Mouse (Mus musculus) neutrophil, adult 5-6 weeks (primary cell): ENCODE measurements at regions not wholly inside any gene's neighbourhood (a gene's known extent, or its start where the extent isn't known, plus 50 kb on each side); places are given as distances from the start of the nearest gene placed in this dataset.

Source experiments
- ATAC-seq: fragments of 151-379, 151-347 bp; 2 replicates; pipeline ENCODE4 v1.8.0; 2017; ENCODE audit warnings: mild to moderate bottlenecking, moderate TSS enrichment; ENCODE audit not compliant: insufficient number of reproducible peaks, poor library complexity, low FRiP score, severe bottlenecking; ENCODE audit errors: extremely low read depth

DNA sequence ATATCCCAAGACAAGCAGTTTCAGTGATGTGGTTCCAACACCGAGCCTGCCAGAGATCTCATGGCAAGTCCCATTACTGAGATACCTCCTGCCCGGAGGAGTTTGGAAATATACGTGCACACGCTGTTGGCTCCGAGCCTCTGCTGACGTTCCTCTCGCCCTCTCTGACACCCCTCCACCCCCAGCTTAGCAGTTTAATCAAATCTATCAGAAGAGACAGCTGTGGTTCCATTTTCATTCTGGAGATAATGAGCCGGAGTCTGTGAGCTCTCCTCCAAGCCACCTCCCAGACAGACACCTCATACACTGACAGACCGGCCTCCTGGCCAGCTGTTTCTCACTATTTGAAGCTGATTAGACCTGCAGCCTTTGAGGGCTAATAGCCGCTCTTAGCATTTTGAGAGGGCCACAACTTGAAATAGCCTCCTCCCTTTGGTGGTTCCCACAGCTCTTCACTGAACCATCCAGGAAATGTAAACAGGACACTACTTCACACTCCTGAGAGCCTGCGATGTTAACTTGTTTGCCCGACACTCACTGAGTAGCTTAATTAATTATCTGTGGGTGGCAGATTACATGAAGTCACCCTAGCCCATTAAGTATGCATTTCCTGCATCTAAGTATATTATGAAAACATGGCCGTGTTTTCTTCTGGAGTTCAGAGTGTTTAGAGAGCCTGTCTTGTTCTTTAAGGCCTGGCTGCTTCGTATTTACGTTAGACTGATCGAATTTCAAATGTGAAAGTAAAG, 180.3 kb upstream of the Lrig3 start:
- ATAC-seq = no peak

DNA sequence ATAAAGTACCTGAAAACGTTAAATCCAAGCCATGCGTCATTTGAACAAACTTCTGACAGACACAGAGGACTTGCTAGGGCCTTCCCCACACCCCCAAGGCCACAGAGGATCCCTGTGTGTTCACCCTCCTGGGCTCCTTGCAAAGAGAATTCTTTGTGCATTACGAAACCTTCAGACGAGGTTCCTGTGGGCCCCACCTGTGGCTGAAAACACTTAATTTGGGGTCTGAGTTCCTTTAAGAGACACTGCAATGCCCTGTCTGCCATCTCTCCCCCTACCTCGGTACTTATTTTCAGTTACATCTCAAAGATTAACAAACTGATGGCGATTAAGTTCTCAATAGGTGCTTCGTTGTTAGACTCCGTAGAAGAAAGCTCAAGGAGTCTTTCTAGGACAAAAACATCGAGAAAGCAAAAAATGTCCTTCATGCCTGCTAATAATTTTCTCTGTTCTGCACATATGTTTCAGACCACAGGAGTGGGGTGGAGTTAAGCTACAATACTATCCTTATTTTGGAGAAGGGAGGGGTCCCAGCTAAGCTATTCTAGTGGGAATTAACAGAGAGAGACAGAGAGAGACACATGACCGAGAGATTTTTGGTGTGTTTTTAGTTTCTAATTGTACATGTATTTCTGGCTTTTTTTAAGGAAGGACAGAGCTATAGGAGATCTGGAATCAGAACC, 179.6 kb upstream of the Lrig3 start:
- no peak for ATAC-seq

GRCm38 (mm10) chr10:125786880-125787337, 179.1 kb upstream of the Lrig3 start:
- no peak for ATAC-seq

- no peak for ATAC-seq
Observed at GRCm38 (mm10) chr10:125787441-125788060, 178.4 kb upstream of the Lrig3 start.

- no peak for ATAC-seq
Observed at GRCm38 (mm10) chr10:125788262-125788661, 177.7 kb upstream of the Lrig3 start.

- ATAC-seq = no peak
Observed at GRCm38 (mm10) chr10:125790924-125791323, 175.0 kb upstream of the Lrig3 start.

- ATAC-seq = no peak
Observed at GRCm38 (mm10) chr10:125794504-125794903, 171.5 kb upstream of the Lrig3 start.

GRCm38 (mm10) chr10:125795323-125795722, 170.6 kb upstream of the Lrig3 start:
- ATAC-seq = no peak

DNA sequence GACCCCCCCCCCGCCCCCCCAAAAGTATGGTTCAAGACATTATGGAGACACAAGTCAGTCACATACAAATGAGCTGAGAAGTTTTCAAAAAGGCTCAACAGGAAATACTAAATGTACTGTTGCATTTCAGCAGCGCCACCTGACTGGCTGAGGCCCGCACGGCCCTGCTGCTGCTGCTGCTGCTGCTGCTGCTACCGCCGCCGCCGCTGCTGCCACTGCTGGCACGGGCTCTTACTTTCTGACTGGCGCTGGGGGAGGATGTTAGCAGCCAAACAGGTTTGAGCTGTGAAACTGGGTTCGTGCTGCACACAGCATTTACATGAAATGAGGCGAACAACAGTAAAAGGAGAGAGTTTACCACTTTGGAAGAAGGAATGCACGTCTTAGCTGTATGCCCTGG, 167.3 kb upstream of the Lrig3 start:
- no peak for ATAC-seq

DNA sequence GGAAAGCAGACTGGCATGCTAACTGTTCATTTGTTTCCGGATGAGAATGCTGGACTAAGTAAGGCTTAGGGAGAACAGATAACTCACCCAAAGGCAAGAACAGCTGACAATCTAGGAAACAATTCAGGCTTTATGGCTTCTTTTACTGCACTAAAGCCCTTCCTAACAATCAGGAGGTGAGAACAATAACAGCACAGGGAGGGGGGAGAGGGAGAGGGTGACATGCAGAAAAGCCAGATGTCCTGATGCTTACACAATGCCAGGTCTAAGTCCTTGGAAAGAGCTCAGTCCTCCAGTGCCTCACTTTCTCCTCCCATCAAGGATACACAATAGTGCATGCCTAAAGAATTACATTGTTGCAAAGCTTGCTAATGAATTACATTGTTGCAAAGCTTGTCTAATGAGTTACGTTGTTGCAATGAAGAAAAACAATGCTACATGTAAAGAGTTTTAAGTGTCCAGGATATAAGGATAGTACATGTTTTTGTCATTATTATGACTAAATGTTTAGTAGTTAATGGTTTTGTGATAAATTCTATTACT, 165.3 kb upstream of the Lrig3 start:
- no peak for ATAC-seq

DNA sequence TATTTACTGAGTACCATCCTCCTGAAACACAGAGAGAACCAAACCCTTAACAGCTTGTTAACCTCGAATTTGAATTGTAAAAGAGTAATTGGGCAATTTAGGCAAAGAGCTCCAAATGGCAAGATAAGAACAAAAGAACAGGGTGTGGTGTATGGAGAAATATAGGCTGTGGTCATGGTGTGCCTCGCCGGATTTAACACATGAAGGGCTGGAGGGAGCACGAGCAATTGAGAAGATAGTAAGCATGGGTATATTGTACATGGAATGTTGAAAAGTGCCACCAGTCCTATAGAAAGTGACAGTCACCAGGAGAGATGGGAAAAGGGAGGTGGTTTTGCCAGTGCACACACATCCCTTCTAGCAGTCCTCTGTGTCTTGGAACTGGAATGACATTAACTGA, 164.5 kb upstream of the Lrig3 start:
- ATAC-seq = no peak

GRCm38 (mm10) chr10:125802923-125803583, 162.9 kb upstream of the Lrig3 start:
- ATAC-seq = no peak

DNA sequence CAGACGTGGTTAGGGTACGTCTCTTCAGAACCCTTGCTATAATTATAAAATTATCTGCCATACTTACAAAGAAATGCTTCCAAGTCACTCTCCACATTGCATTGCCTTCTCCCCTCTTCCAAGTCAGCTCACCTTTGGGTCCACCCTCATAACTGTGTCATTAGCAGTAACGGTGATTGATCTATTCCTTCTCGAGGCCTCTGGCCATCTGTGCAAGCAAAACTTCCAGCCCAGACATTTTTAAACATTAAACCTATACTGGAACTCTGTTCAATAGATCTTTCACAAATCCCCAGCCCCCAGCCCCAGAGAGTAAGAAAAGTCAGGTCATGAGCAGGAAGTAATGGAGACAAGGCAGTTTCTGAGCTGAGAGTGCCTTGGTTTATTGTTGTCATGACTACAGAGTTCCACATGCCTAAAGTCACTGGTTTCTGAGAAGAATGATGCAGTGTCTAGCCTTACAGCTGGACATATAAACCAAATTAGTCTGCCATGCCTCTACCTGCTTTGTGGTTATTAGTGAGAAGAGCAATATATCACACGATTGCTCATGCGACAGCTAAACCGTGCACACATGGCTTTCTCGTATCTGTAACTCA, 156.1 kb upstream of the Lrig3 start:
- no peak for ATAC-seq

- no peak for ATAC-seq
Observed at GRCm38 (mm10) chr10:125810590-125810989, 155.4 kb upstream of the Lrig3 start.

DNA sequence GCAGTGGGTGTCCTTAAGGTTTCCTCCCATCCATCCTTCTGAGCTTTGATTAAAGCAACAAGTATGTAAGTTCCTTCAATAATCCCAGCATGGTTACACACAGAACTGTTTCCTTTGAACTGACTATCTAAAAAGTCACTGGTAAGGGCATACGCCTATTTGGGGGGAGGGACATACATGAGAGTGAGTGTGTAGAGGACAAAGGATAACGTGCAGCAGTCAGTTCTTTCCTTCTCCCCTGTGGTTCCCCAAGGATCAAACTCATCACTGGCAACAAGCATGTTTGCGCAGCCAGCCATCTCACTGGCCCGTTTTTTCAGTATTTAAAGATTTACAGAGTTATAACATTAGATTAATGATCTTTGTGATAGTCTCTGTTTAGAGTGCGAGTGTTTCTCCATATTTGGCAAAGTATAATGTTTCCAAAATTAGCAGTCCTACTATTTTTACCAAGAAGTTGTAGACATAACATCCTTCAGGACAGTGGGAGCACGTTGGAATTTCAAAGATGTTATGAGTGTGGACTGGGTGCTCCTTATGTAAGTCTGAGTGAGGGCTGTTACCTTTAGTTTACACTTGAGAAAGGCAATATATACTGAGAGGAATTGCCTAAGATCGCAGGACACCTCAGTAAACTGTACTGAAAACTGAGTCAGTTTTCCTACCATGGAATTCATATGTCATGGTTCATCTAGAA, 151.6 kb upstream of the Lrig3 start:
- no peak for ATAC-seq

DNA sequence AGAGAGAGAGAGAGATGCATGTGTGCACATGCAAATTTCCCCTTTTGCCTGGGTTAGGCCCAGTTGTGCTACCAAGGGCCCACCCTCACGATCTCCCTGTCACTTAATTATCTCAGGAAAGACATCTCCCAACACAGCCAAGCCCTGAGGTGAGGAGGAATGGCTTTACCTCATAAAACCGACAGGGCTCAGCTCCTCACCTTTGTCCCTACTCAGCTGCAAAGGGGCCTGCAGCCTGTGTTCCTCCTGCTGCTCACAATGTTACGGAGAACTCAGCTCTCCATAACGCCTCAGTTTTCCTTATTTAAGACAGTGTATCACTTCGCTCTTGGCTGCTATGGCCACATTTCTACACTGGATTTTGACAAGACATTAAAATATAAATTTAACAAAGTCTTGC, 133.8 kb upstream of the Lrig3 start:
- no peak for ATAC-seq

DNA sequence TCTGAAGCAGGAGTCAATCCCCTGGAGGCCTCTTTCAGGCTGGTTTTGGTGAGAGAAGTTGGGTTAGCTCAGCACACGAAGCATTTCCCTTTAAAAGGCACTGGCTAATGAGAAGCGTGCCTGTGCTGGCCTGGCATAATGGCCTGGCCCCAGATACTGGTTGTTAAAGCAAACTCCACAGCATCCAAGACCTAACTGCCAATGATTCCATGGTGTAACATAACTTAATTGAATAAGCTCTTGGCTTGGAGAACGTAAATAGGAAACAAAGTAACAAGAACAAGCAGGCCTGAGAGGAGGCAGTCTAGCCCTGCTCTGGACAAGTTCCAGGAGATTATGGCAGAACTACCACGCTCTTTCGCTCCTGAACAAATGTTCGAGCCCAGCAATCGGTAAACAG, 133.2 kb upstream of the Lrig3 start:
- ATAC-seq = no peak

GRCm38 (mm10) chr10:125833989-125834388, 132.0 kb upstream of the Lrig3 start:
- no peak for ATAC-seq
